Mouse (Mus musculus): ENCODE measurements around the gene Smchd1.

- TF ChIP-seq POLR2A (IDR thresholded peaks at IDR 0.05; ENCODE audit: borderline replicate concordance, control insufficient read depth, low read depth, low read length) = no peak; the same call in 1 of the 2 replicates
- TF ChIP-seq CTCF (IDR thresholded peaks at IDR 0.05; ENCODE audit: control insufficient read depth, insufficient read depth, low read length) = no peak
Observed at GRCm38 (mm10) chr17:71310486-71311339, 164.4 kb downstream of the Smchd1 start.
